Mouse (Mus musculus) CH12.LX (cell line): ENCODE data around the gene Cxcr6. TPM values are rescaled to one million over a fixed set of nuclear protein-coding genes. Genes with fewer than 3 reads are reported as not detected.

Experiments
- DNase-seq: peaks from one replicate; pipeline ENCODE4 v3.0.0-alpha.2; 2013; ENCODE audit errors: extremely low read depth
- H3K27ac ChIP-seq: 2 replicates; pipeline ENCODE4 v1.5.1; 2012; ENCODE audit warnings: low read depth, mild to moderate bottlenecking, control low read depth, moderate library complexity; ENCODE audit not compliant: insufficient read depth
- H3K27me3 ChIP-seq: replicated peaks from 2 replicates; pipeline ENCODE3; 2012; ENCODE audit warnings: inconsistent platforms
- H3K36me3 ChIP-seq, 2 experiments: replicated peaks in 1 of 2; 2 replicates each; pipeline versions ENCODE3 to v1.6.1; 2012; ENCODE audit warnings: inconsistent platforms in 1 of 2, low read length in 1 of 2, mild to moderate bottlenecking in 1 of 2, mixed read lengths in 1 of 2, moderate library complexity in 1 of 2; ENCODE audit not compliant: control insufficient read depth in 1 of 2, insufficient read depth in 1 of 2
- H3K4me1 ChIP-seq, 2 experiments: 2 replicates each; pipeline ENCODE4 v1.6.1; 2012; ENCODE audit warnings: inconsistent platforms in 1 of 2, moderate library complexity in 1 of 2; ENCODE audit not compliant: insufficient read depth in 2 of 2, control insufficient read depth in 1 of 2
- H3K4me2 ChIP-seq: 2 replicates; pipeline ENCODE4 v1.6.1; 2012; ENCODE audit warnings: low read depth, mild to moderate bottlenecking, control low read depth; ENCODE audit not compliant: poor library complexity, insufficient read depth, severe bottlenecking
- H3K4me3 ChIP-seq, 3 experiments: fragments of 150-350 bp in 1 of 3; sonication (generic) in 1 of 3; replicated peaks in 1 of 3; 2 replicates each; pipeline versions ENCODE3 to v1.5.1; 2011 to 2012; ENCODE audit warnings: low read depth in 2 of 3, low read length in 2 of 3, mild to moderate bottlenecking in 2 of 3, moderate library complexity in 2 of 3, control low read depth in 1 of 3, improper control_type of control experiment in 1 of 3, inconsistent platforms in 1 of 3, mixed read lengths in 1 of 3; ENCODE audit not compliant: poor library complexity in 1 of 3
- H3K79me2 ChIP-seq: replicated peaks from 2 replicates; pipeline ENCODE4 v1.6.1; 2012; ENCODE audit warnings: mild to moderate bottlenecking, moderate library complexity; ENCODE audit not compliant: control insufficient read depth, poor library complexity, insufficient read depth, severe bottlenecking; ENCODE audit errors: extremely low read depth
- H3K9ac ChIP-seq: 2 replicates; pipeline ENCODE4 v1.6.1; 2012; ENCODE audit warnings: low read depth, mild to moderate bottlenecking, control low read depth, moderate library complexity; ENCODE audit not compliant: insufficient read depth
- H3K9me3 ChIP-seq: replicated peaks from 2 replicates; pipeline ENCODE3; 2012; ENCODE audit warnings: low read length, inconsistent platforms, mixed read lengths
- BHLHE40 ChIP-seq: IDR thresholded peaks from 2 replicates; pipeline ENCODE4 v1.6.1; 2011; ENCODE audit warnings: mild to moderate bottlenecking, low read depth, low read length, improper control_type of control experiment
- CHD2 ChIP-seq: IDR thresholded peaks from 2 replicates; pipeline ENCODE4 v1.6.1; 2011; ENCODE audit warnings: low read length, improper control_type of control experiment
- CTCF ChIP-seq, 2 experiments: IDR thresholded peaks in 1 of 2; conservative IDR thresholded peaks in 1 of 2; 2 replicates each; pipeline ENCODE4 v1.5.1; 2011 to 2012; ENCODE audit warnings: low read depth in 2 of 2, low read length in 2 of 2, improper control_type of control experiment in 1 of 2, inconsistent platforms in 1 of 2, mild to moderate bottlenecking in 1 of 2, moderate library complexity in 1 of 2
- E2F4 ChIP-seq: IDR thresholded peaks from 2 replicates; pipeline ENCODE4 v1.6.1; 2011; ENCODE audit warnings: low read depth, low read length, improper control_type of control experiment; ENCODE audit not compliant: insufficient replicate concordance
- EP300 ChIP-seq: IDR thresholded peaks from 2 replicates; pipeline ENCODE4 v1.6.1; 2011; ENCODE audit warnings: low read length, improper control_type of control experiment
- HCFC1 ChIP-seq: IDR thresholded peaks from 2 replicates; pipeline ENCODE4 v1.6.1; 2012; ENCODE audit warnings: low read depth, mild to moderate bottlenecking, inconsistent platforms, low read length, improper control_type of control experiment
- JUN ChIP-seq: IDR thresholded peaks from 2 replicates; pipeline ENCODE4 v1.6.1; 2011; ENCODE audit warnings: low read depth, mild to moderate bottlenecking, low read length, improper control_type of control experiment, moderate library complexity; ENCODE audit not compliant: insufficient read depth
- JUND ChIP-seq: conservative IDR thresholded peaks from 2 replicates; pipeline ENCODE4 v1.6.1; 2011; ENCODE audit warnings: low read depth, low read length, improper control_type of control experiment
- KAT2A ChIP-seq: IDR thresholded peaks from 2 replicates; pipeline ENCODE4 v1.6.1; 2012; ENCODE audit warnings: low read length, improper control_type of control experiment, inconsistent platforms; ENCODE audit not compliant: insufficient replicate concordance
- MAFK ChIP-seq: IDR thresholded peaks from 2 replicates; pipeline ENCODE4 v1.6.1; 2011; ENCODE audit warnings: low read length, improper control_type of control experiment; ENCODE audit not compliant: insufficient replicate concordance
- MAX ChIP-seq: IDR thresholded peaks from 2 replicates; pipeline ENCODE4 v1.6.1; 2011; ENCODE audit warnings: low read length, improper control_type of control experiment
- MAZ ChIP-seq: IDR thresholded peaks from 2 replicates; pipeline ENCODE4 v1.6.1; 2012; ENCODE audit warnings: low read depth, mild to moderate bottlenecking, inconsistent platforms, low read length, improper control_type of control experiment, moderate library complexity
- MXI1 ChIP-seq: IDR thresholded peaks from 2 replicates; pipeline ENCODE4 v1.6.1; 2011; ENCODE audit warnings: mild to moderate bottlenecking, low read depth, low read length, improper control_type of control experiment
- MYC ChIP-seq: IDR thresholded peaks from 2 replicates; pipeline ENCODE4 v1.6.1; 2011; ENCODE audit warnings: low read depth, mild to moderate bottlenecking, improper control_type of control experiment, low read length
- NRF1 ChIP-seq: IDR thresholded peaks from 2 replicates; pipeline ENCODE4 v1.6.1; 2014; ENCODE audit warnings: low read depth, mild to moderate bottlenecking, inconsistent platforms, low read length, improper control_type of control experiment, moderate library complexity
- SIN3A ChIP-seq: IDR thresholded peaks from 2 replicates; pipeline ENCODE4 v1.6.1; 2012; ENCODE audit warnings: low read length, improper control_type of control experiment, inconsistent platforms
- SMC3 ChIP-seq: IDR thresholded peaks from 2 replicates; pipeline ENCODE4 v1.6.1; 2011; ENCODE audit warnings: low read depth, low read length, improper control_type of control experiment
- TBP ChIP-seq: conservative IDR thresholded peaks from 2 replicates; pipeline ENCODE4 v1.6.1; 2011; ENCODE audit warnings: low read depth, low read length, improper control_type of control experiment
- UBTF ChIP-seq: IDR thresholded peaks from 2 replicates; pipeline ENCODE4 v1.6.1; 2012; ENCODE audit warnings: low read depth, mild to moderate bottlenecking, inconsistent platforms, low read length, improper control_type of control experiment, moderate library complexity
- USF1 ChIP-seq: IDR thresholded peaks from 2 replicates; pipeline ENCODE4 v1.6.1; 2014; ENCODE audit warnings: low read depth, mild to moderate bottlenecking, inconsistent platforms, low read length, improper control_type of control experiment
- ZC3H11A ChIP-seq: IDR thresholded peaks from 2 replicates; pipeline ENCODE4 v1.6.1; 2012; ENCODE audit warnings: low read depth, mild to moderate bottlenecking, inconsistent platforms, low read length, improper control_type of control experiment
- dilution Hi-C: fragments of 300-500 bp; cut with MboI; formaldehyde crosslinking; loops from 2 replicates; pipeline ENCODE4 v1.14.3; 2020; ENCODE audit warnings: low sequenced_read_pairs; ENCODE audit not compliant: extremely low pct_unique_long_range_greater_than_20kb, extremely low pct_ligation_motif_present
- in situ Hi-C: fragments of 300-500 bp; cut with MboI; formaldehyde crosslinking; loops from 3 replicates; pipeline ENCODE4 v1.14.3; 2019; ENCODE audit warnings: low sequenced_read_pairs, low pct_ligation_motif_present, low pct_unique_long_range_greater_than_20kb, mixed read lengths
- polyA plus RNA-seq: library from polyadenylated mRNA; unstranded; fragments of >175 nt; gene quantifications from 2 replicates; pipeline ENCODE4 v1.2.1, GENCODE M21; 2012; ENCODE audit warnings: low read depth; ENCODE audit not compliant: insufficient read length
- total RNA-seq, 2 experiments: library from RNA; depleted of rRNA; stranded (reverse); fragments of 300-350 nt in 1 of 2; fragments of >200 nt in 1 of 2; gene quantifications; 2 replicates each; pipeline ENCODE4 v1.2.3; 2012 to 2014

Cxcr6 gene
- total RNA-seq (2012; rRNA removed) (0.08 and 0.34 TPM in 2 replicates), total RNA-seq (2014; rRNA removed) (1.4 and 1.5 TPM in 2 replicates), polyA plus RNA-seq (0.80 and 1.0 TPM in 2 replicates)

DNA sequence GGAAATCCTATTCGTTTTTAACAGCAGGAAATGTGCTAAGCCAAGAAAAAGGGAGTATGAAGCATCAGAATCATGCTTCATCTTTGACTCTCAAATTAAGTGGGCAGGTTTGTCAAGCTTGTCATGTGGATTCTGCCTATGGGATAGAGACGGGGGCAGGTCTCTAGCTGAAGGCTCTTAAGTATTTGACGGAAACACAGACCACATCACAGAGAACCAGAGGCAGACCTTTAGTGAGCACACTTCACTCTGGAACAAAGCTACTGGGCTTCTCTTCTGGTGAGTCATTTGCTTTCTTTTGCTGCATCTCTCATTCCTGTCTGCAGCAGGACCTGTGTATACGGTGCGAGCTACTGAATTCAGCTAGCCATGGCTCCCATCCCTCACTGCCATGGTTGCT, at the start of gene Cxcr6:
TSS of gene Cxcr6 (plus strand) at position 209 of the 400 bp plus-strand sequence.
- peak; percentile 13 for DNase-seq
- no peak within 1 kb of the TSS for H3K4me2 ChIP-seq
- TF ChIP-seq CHD2: no peak
- TF ChIP-seq KAT2A: no peak
- no peak for TF ChIP-seq TBP
- no peak for TF ChIP-seq ZC3H11A
- TF ChIP-seq HCFC1: no peak
- no peak for TF ChIP-seq EP300
- no peak for TF ChIP-seq UBTF
- no peak for TF ChIP-seq JUN
- TF ChIP-seq JUND: no peak
- no peak for TF ChIP-seq MYC
- TF ChIP-seq MAFK: no peak
- no peak for TF ChIP-seq E2F4
- TF ChIP-seq NRF1: no peak
- no peak for TF ChIP-seq BHLHE40
- TF ChIP-seq, all 38 proteins: peak for 0
- dilution Hi-C loops (no loop called here), in situ Hi-C loops (no loop called here)
- Histone ChIP-seq H3K79me2 (no peaks in the 10 kb centered on the region), H3K27me3 (no peaks in the 10 kb centered on the region), H3K27ac (no peak within 1 kb of the TSS), H3K9ac (no peak within 1 kb of the TSS), H3K4me1 (peaks cover 0 to 9% of the 10 kb centered on the region in 2 experiments; a peak in 1 of 4 replicates), H3K36me3 (peaks cover 61 to 86% of the 10 kb centered on the region in 2 experiments), H3K4me3 (no peak within 1 kb of the TSS), H3K9me3 (no peaks in the 10 kb centered on the region)

- no peak overlapping the region for H3K27ac ChIP-seq
- dilution Hi-C loops (no loop called here), in situ Hi-C loops (no loop called here)
- H3K36me3 ChIP-seq: no peaks in the 10 kb centered on the region
- peaks cover 4 to 14% of the 10 kb centered on the region in 2 experiments for H3K4me1 ChIP-seq
- DNase-seq: no peak
- no peak overlapping the region for H3K9ac ChIP-seq
- no peaks in the 10 kb centered on the region for H3K9me3 ChIP-seq
- TF ChIP-seq SMC3 (no peak), SIN3A (no peak), MXI1 (no peak), MAX (no peak), MAZ (no peak), USF1 (no peak), HCFC1 (no peak), CTCF (conservative IDR thresholded peaks at IDR 0.05 in 1 of 2, IDR thresholded peaks at IDR 0.05 in 1 of 2; ENCODE audit: low read depth in 2 of 2, low read length in 2 of 2) (no peak)
- H3K79me2 ChIP-seq: no peaks in the 10 kb centered on the region
- H3K4me2 ChIP-seq: no peak overlapping the region
- no peaks in the 10 kb centered on the region for H3K27me3 ChIP-seq
- H3K4me3 ChIP-seq: no peak overlapping the region
Observed at GRCm38 (mm10) chr9:123756752-123757151, 49.5 kb upstream of the Cxcr6 start.
